Mouse (Mus musculus) testis, adult 2 months (tissue): Measurements from ENCODE around the gene Syne2.

Source experiments
- CTCF ChIP-seq: fragments of 200-500 bp; IDR thresholded peaks from 2 replicates; pipeline ENCODE4 v1.5.1; 2012; ENCODE audit warnings: low read depth, mild to moderate bottlenecking, inconsistent platforms, low read length, moderate library complexity; ENCODE audit not compliant: control insufficient read depth, insufficient read depth, insufficient replicate concordance
- POLR2A ChIP-seq: fragments of 200-500 bp; IDR thresholded peaks from 2 replicates; pipeline ENCODE4 v1.6.1; 2012; ENCODE audit warnings: low read depth, mild to moderate bottlenecking, inconsistent platforms, low read length, moderate library complexity; ENCODE audit not compliant: control insufficient read depth

- TF ChIP-seq CTCF (no peak), POLR2A (no peak)
Measured at GRCm38 (mm10) chr12:75915694-75916093, 97.8 kb downstream of the Syne2 start.
